Mouse (Mus musculus): ENCODE results near the gene Pradc1. TPM values are rescaled to one million over a fixed set of nuclear protein-coding genes. Genes with fewer than 3 reads are reported as not detected.

Pradc1 gene
- polyA plus RNA-seq (2014; fragmentation: Illumina TruSeq; extraction: RNeasy Lipid Tissue Mini Kit (QIAGEN cat#74804); ENCODE audit: low read depth, low replicate concordance): 2.7 TPM

GRCm38 (mm10) chr6:85451664-85452410 is at the start of gene Pradc1:
Pradc1 (minus strand) TSS chr6:85451970.

GRCm38 (mm10) chr6:85450697-85451663 is 790 bp downstream of the Pradc1 start, which contains the start of gene Cct7:
Cct7 (plus strand) TSS chr6:85451514.

GRCm38 (mm10) chr6:85431842-85432431 is 19.8 kb downstream of the Pradc1 start, which contains the start of gene Smyd5:
Smyd5 (plus strand) TSS chr6:85431989.

GRCm38 (mm10) chr6:85423836-85424379 is 27.9 kb downstream of the Pradc1 start, which contains the start of gene Noto:
Noto (plus strand) TSS chr6:85423886.

Other genes starting within 250 kb of the Pradc1 start
- gene Sfxn5, start 118.5 kb downstream of the Pradc1 start, polyA plus RNA-seq (2014; fragmentation: Illumina TruSeq; extraction: RNeasy Lipid Tissue Mini Kit (QIAGEN cat#74804); ENCODE audit: low read depth, low replicate concordance): 8.2 TPM
- 0.11 TPM for gene Rab11fip5, start 77.3 kb downstream of the Pradc1 start, polyA plus RNA-seq (2014; fragmentation: Illumina TruSeq; extraction: RNeasy Lipid Tissue Mini Kit (QIAGEN cat#74804); ENCODE audit: low read depth, low replicate concordance)
- not detected for gene Noto, start 28.1 kb downstream of the Pradc1 start, polyA plus RNA-seq (2014; fragmentation: Illumina TruSeq; extraction: RNeasy Lipid Tissue Mini Kit (QIAGEN cat#74804); ENCODE audit: low read depth, low replicate concordance)
- gene Smyd5, start 20.0 kb downstream of the Pradc1 start, polyA plus RNA-seq (2014; fragmentation: Illumina TruSeq; extraction: RNeasy Lipid Tissue Mini Kit (QIAGEN cat#74804); ENCODE audit: low read depth, low replicate concordance): 2.9 TPM
- gene Cct7, start 456 bp downstream of the Pradc1 start, polyA plus RNA-seq (2014; fragmentation: Illumina TruSeq; extraction: RNeasy Lipid Tissue Mini Kit (QIAGEN cat#74804); ENCODE audit: low read depth, low replicate concordance): 59.6 TPM
- not detected for gene Fbxo41, start 51.0 kb upstream of the Pradc1 start, polyA plus RNA-seq (2014; fragmentation: Illumina TruSeq; extraction: RNeasy Lipid Tissue Mini Kit (QIAGEN cat#74804); ENCODE audit: low read depth, low replicate concordance)
- not detected for gene Egr4, start 61.6 kb upstream of the Pradc1 start, polyA plus RNA-seq (2014; fragmentation: Illumina TruSeq; extraction: RNeasy Lipid Tissue Mini Kit (QIAGEN cat#74804); ENCODE audit: low read depth, low replicate concordance)
- 1.2 TPM for gene Alms1, start 135.6 kb upstream of the Pradc1 start, polyA plus RNA-seq (2014; fragmentation: Illumina TruSeq; extraction: RNeasy Lipid Tissue Mini Kit (QIAGEN cat#74804); ENCODE audit: low read depth, low replicate concordance)

All from liver, adult 10 weeks (tissue).